11 mouse cellular contexts compared by ENCODE assay signal in genomic region chr19:27599639-27600308, GRCm38 (mm10).
DNase-seq lines count a peak whose midpoint lies in the region; ATAC-seq lines count a peak whose summit lies in the region.
"Had no signal": no experiment of that assay in that cellular context is flagged by ENCODE, and none has a peak within 500 bp of the region (broad histone marks: within the 10 kb centered on the region; RNA-seq: fewer than 3 reads in every experiment).

No protein-coding gene starts in this region.

- peaks cover 8% of the 10 kb centered on the region; the same call in 1 of the 2 replicates for H3K4me1 ChIP-seq in midbrain, embryonic 12.5 days
- H3K4me1 ChIP-seq in midbrain, embryonic 10.5 days, result peaks cover 19% of the 10 kb centered on the region
- H3K4me1 ChIP-seq in forebrain, embryonic 15.5 days, result peaks cover 20% of the 10 kb centered on the region

- H3K27ac ChIP-seq in midbrain, embryonic 12.5 days (replicated peaks), result no peak overlapping the region
- H3K27ac ChIP-seq in midbrain, embryonic 10.5 days (replicated peaks), result no peak overlapping the region
- H3K27ac ChIP-seq in forebrain, embryonic 15.5 days (replicated peaks), result peak overlapping the region; percentile 62
- H3K27ac ChIP-seq: liver, embryonic 14.5 days had no signal

- H3K4me2 ChIP-seq in midbrain, embryonic 12.5 days (replicated peaks), result no peak overlapping the region
- H3K4me2 ChIP-seq in forebrain, embryonic 15.5 days (replicated peaks), result peak overlapping the region; percentile 31

- DNase-seq in midbrain, embryonic 10.5 days (ENCODE audit: low spot score), result no peak
- DNase-seq in left cerebral cortex, postnatal 14 days (ENCODE audit: low spot score in 2 of 2), result peak; percentile 52 to 62
- DNase-seq in right cerebral cortex, postnatal 4 days, result peak; percentile 41
- DNase-seq in heart, postnatal 10 days, result no peak
- DNase-seq in thymus, postnatal 14 days, result no peak
- no peak for DNase-seq in embryo, embryonic 10.5 days (ENCODE audit: low spot score)
- DNase-seq: gastrocnemius, postnatal 25 days; kidney, adult 11 months had no signal

- H3K4me3 ChIP-seq in midbrain, embryonic 12.5 days, result no peak overlapping the region
- no peak overlapping the region for H3K4me3 ChIP-seq in midbrain, embryonic 10.5 days
- no peak overlapping the region for H3K4me3 ChIP-seq in forebrain, embryonic 15.5 days

- no peaks in the 10 kb centered on the region for H3K36me3 ChIP-seq in midbrain, embryonic 12.5 days
- no peaks in the 10 kb centered on the region for H3K36me3 ChIP-seq in midbrain, embryonic 10.5 days
- no peaks in the 10 kb centered on the region for H3K36me3 ChIP-seq in forebrain, embryonic 15.5 days

- H3K9me3 ChIP-seq in midbrain, embryonic 12.5 days, result no peaks in the 10 kb centered on the region
- no peaks in the 10 kb centered on the region for H3K9me3 ChIP-seq in midbrain, embryonic 10.5 days (replicated peaks)
- no peaks in the 10 kb centered on the region for H3K9me3 ChIP-seq in forebrain, embryonic 15.5 days

- 33% methylated on average over 10 of the region's 10 CpGs for WGBS in midbrain, embryonic 12.5 days
- 39% methylated on average over 10 of the region's 10 CpGs for WGBS in midbrain, embryonic 10.5 days
- 21% methylated on average over 10 of the region's 10 CpGs for WGBS in forebrain, embryonic 15.5 days

- intact Hi-C loops in left cerebral cortex, postnatal 14 days (cut with DNase I), result no loop called here
- intact Hi-C loops in heart, postnatal 10 days (cut with DNase I), result no loop called here

- no peaks in the 10 kb centered on the region for H3K27me3 ChIP-seq in midbrain, embryonic 12.5 days
- H3K27me3 ChIP-seq in midbrain, embryonic 10.5 days (ENCODE audit: low read depth, poor library complexity, severe bottlenecking), result no peaks in the 10 kb centered on the region
- H3K27me3 ChIP-seq in forebrain, embryonic 15.5 days, result no peaks in the 10 kb centered on the region

- H3K9ac ChIP-seq in midbrain, embryonic 12.5 days (replicated peaks), result no peak overlapping the region
- H3K9ac ChIP-seq in forebrain, embryonic 15.5 days (replicated peaks), result no peak overlapping the region
- H3K9ac ChIP-seq: liver, embryonic 14.5 days had no signal

- ATAC-seq in midbrain, embryonic 12.5 days (ENCODE audit: low FRiP score, low read depth), result peak; percentile 19; the same call in 1 of the 2 replicates
- peak; percentile 74 for ATAC-seq in forebrain, embryonic 15.5 days (replicated peaks)

Comparison
In these comparisons a context has a peak if more than half of its experiments do, and no peak if none do; other contexts are left out.
1. DNase-seq: peak in left cerebral cortex, postnatal 14 days (2 of 2) and right cerebral cortex, postnatal 4 days (single experiment); none in midbrain, embryonic 10.5 days (single experiment), heart, postnatal 10 days (0 of 2), thymus, postnatal 14 days (single experiment) and embryo, embryonic 10.5 days (single experiment).